Mouse (Mus musculus): ENCODE data around the gene Erap1. TPM values are rescaled to one million over a fixed set of nuclear protein-coding genes. Genes with fewer than 3 reads are reported as not detected.

Erap1 gene
- polyA plus RNA-seq, 1 experiment from 2014 or later = 33.5 TPM

DNA sequence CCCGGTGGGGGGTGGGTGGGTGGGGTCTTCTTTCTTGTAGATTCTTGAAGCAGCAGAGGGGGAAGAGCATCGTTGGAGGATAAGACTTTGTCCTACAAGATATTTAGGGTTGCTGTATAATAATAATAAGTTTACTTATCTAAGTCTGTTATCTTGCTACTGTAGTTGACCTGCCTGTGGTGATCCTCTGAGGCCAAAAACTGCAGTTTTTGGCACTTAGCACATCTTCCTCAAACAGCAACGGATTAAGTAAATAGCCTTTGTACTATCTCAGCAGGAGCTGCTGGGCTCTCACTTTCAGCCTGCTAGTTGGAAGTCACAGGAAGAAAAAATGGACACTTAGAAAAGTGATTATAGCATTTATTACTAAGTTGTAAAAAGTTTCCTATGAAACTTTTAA, 56.9 kb downstream of the Erap1 start:
- no peak overlapping the region for H3K9ac ChIP-seq
- 58% methylated on average over 3 of the region's 3 CpGs for WGBS
- 0 out of 2 replicates have a peak, but pooled peaks cover 3% of the 10 kb centered on the region for H3K36me3 ChIP-seq
- H3K9me3 ChIP-seq = no peaks in the 10 kb centered on the region
- no peak for ATAC-seq (ENCODE audit: borderline replicate concordance, extremely low read depth, low FRiP score, low TSS enrichment)
- H3K27ac ChIP-seq = no peak overlapping the region
- H3K4me2 ChIP-seq = no peak overlapping the region
- no peaks in the 10 kb centered on the region for H3K27me3 ChIP-seq
- H3K4me1 ChIP-seq = no peaks in the 10 kb centered on the region
- H3K4me3 ChIP-seq = no peak overlapping the region

DNA sequence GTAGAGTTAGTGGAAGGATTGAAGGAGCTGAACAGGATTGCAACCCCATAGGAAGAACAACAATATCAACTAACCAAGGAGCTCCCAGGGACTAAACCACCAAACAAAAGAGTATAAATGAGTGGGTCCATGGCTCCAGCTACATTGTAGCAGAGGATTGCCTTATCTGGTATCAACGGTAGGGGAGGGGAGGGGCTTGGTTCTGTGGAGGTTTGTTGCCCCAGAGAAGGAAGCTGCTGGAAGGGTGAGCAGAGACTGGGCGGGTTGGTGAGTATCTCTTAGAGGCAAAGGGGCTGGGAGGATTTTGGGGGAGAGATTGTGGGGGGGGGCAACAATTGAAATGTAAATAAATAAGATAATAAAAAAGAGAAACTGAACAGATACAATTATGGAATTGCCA, 79.6 kb downstream of the Erap1 start:
- no peak for ATAC-seq (ENCODE audit: borderline replicate concordance, extremely low read depth, low FRiP score, low TSS enrichment)
- H3K36me3 ChIP-seq = peaks cover 19% of the 10 kb centered on the region

DNA sequence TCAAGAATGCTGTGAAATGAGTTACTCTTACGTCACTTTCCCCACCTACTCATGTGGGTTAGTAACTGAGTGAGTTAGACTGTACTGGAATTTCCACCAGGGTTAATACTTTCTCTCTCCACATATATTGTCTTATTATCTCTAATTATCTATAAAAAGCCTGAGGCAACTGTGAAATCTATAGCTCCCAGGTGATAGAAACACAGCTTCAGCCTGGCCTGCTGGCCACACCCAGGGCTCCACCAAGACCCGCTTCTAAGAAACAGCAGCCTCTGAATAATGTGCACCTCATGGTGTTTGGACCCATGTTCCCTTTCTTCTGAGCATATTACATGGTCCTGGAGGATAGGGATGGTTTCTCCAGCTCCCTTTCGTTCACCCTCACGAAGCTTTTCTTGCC, 94.4 kb downstream of the Erap1 start:
- Histone ChIP-seq H3K36me3 (peaks cover 35% of the 10 kb centered on the region), H3K4me2 (no peak overlapping the region), H3K4me1 (no peaks in the 10 kb centered on the region), H3K9ac (no peak overlapping the region), H3K27me3 (no peaks in the 10 kb centered on the region), H3K27ac (no peak overlapping the region), H3K4me3 (no peak overlapping the region), H3K9me3 (no peaks in the 10 kb centered on the region)
- 84% methylated on average over 4 of the region's 4 CpGs for WGBS
- ATAC-seq (ENCODE audit: borderline replicate concordance, extremely low read depth, low FRiP score, low TSS enrichment) = no peak

More for the DNA sequence above, 79.6 kb downstream of the Erap1 start:
- WGBS = 81% methylated on average over 2 of the region's 2 CpGs
- no peak overlapping the region for H3K4me2 ChIP-seq
- H3K9ac ChIP-seq = no peak overlapping the region
- no peak overlapping the region for H3K27ac ChIP-seq
- no peaks in the 10 kb centered on the region for H3K9me3 ChIP-seq
- H3K27me3 ChIP-seq = no peaks in the 10 kb centered on the region
- no peaks in the 10 kb centered on the region for H3K4me1 ChIP-seq
- no peak overlapping the region for H3K4me3 ChIP-seq

DNA sequence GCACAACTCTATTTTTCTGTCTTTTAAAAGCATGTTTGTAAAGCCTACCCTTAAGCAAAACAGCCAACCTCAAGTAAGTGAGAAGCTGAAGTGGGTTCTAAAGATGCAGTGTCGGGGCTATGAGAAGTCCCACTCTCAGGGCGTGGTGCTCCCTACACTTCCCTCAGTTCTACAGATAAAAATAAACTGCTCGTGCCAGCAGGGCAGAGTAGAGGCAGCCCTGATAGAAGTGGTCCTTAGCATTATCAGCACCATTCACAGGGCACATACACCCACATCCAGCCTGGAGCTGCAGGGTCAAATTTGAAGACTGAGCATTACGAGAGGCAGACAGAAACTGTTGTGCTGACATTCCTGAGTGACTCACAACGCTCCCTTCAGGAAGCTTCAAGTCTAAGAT, 96.5 kb downstream of the Erap1 start:
- H3K9ac ChIP-seq = no peak overlapping the region
- H3K9me3 ChIP-seq = no peaks in the 10 kb centered on the region
- H3K36me3 ChIP-seq = peaks cover 29% of the 10 kb centered on the region
- no peaks in the 10 kb centered on the region for H3K27me3 ChIP-seq
- H3K27ac ChIP-seq = no peak overlapping the region
- no peak for ATAC-seq (ENCODE audit: borderline replicate concordance, extremely low read depth, low FRiP score, low TSS enrichment)
- H3K4me2 ChIP-seq = no peak overlapping the region
- H3K4me3 ChIP-seq = no peak overlapping the region
- WGBS = 72% methylated on average over 5 of the region's 5 CpGs
- H3K4me1 ChIP-seq = no peaks in the 10 kb centered on the region

DNA sequence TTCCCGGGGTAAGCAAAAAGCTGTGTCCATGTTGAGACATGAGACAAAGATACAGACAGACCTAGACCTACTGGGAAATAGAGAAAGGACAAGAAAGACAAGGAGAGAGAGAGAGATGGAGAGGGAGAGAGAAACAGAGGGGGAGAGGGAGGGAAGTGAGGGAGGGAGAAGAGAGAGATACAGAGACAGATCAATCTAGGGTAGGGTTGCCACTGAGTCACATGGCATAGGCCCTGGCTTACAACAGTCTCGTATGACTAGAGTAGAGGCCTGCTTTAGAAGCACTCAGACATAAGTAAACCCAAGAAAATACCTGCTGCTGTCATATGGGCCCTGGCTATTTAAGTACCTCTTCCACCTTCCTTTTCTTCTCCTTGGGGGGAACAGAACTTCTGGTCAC, 97.0 kb downstream of the Erap1 start:
- ATAC-seq (ENCODE audit: borderline replicate concordance, extremely low read depth, low FRiP score, low TSS enrichment) = no peak
- 78% methylated on average over 2 of the region's 2 CpGs for WGBS
- H3K27me3 ChIP-seq = no peaks in the 10 kb centered on the region
- peaks cover 28% of the 10 kb centered on the region for H3K36me3 ChIP-seq
- H3K4me3 ChIP-seq = no peak overlapping the region
- H3K4me2 ChIP-seq = no peak overlapping the region
- no peak overlapping the region for H3K9ac ChIP-seq
- no peaks in the 10 kb centered on the region for H3K4me1 ChIP-seq
- H3K9me3 ChIP-seq = no peaks in the 10 kb centered on the region
- no peak overlapping the region for H3K27ac ChIP-seq

Other genes with a start within 250 kb of the Erap1 start
- 5.4 and 5.9 TPM in 2 replicates for gene Zfp72, start 248.7 kb upstream of the Erap1 start, polyA plus RNA-seq (2015; fragmentation: Nextera tagmentation; extraction: Ambion mirVana)
- gene Ftl1-ps1, start 239.9 kb upstream of the Erap1 start, polyA plus RNA-seq (2015; fragmentation: Nextera tagmentation; extraction: Ambion mirVana) = 73.5 and 77.1 TPM in 2 replicates
- 22.8 and 22.9 TPM in 2 replicates for gene Zfp825, start 145.6 kb upstream of the Erap1 start, polyA plus RNA-seq (2015; fragmentation: Nextera tagmentation; extraction: Ambion mirVana)
- 34.6 and 41.3 TPM in 2 replicates for gene Cast, start 169.2 kb downstream of the Erap1 start, polyA plus RNA-seq (2015; fragmentation: Nextera tagmentation; extraction: Ambion mirVana)